Mouse (Mus musculus) embryonic facial prominence, embryonic 10.5 days (tissue): ENCODE measurements around the gene Gm6763. TPM values are rescaled to one million over a fixed set of nuclear protein-coding genes. Genes with fewer than 3 reads are reported as not detected.
"Not testable (repeated sequence)": the region's sequence is repeated elsewhere in the genome, so short reads cannot be mapped to it uniquely, and the experiment has no call there.

Experiments used
- DNase-seq: peaks from one replicate; pipeline ENCODE4 v3.0.0-alpha.2; 2017; ENCODE audit warnings: low spot score
- H3K27ac ChIP-seq: fragments of 300-500 bp; sonication (generic); replicated peaks from 2 replicates; pipeline ENCODE4 v1.5.1; 2016; ENCODE audit warnings: mild to moderate bottlenecking
- H3K27me3 ChIP-seq: fragments of 300-500 bp; sonication (generic); replicated peaks from 2 replicates; pipeline ENCODE4 v1.6.1; 2016; ENCODE audit warnings: low read depth, mild to moderate bottlenecking; ENCODE audit not compliant: poor library complexity, severe bottlenecking
- H3K36me3 ChIP-seq: fragments of 300-500 bp; sonication (generic); replicated peaks from 2 replicates; pipeline ENCODE4 v1.6.1; 2016; ENCODE audit warnings: mild to moderate bottlenecking, moderate library complexity
- H3K4me1 ChIP-seq: fragments of 300-500 bp; sonication (generic); 2 replicates; pipeline ENCODE4 v1.6.1; 2016
- H3K4me3 ChIP-seq: fragments of 300-500 bp; sonication (generic); 2 replicates; pipeline ENCODE4 v1.5.1; 2016; ENCODE audit warnings: mild to moderate bottlenecking, moderate library complexity
- H3K9me3 ChIP-seq: fragments of 300-500 bp; sonication (generic); 2 replicates; pipeline ENCODE4 v1.6.1; 2016; ENCODE audit warnings: mild to moderate bottlenecking
- WGBS: fragments of 180-500 bp; shearing (Covaris S2); methylation state at CpG from one replicate; pipeline ENCODE4 v1.1.7; 2016; 5-methylcytosine and 5-hydroxymethylcytosine counted together
- polyA plus RNA-seq: library from polyadenylated mRNA; unstranded; fragments of >200 nt; fragmentation: Nextera tagmentation; extraction: Ambion mirVana; gene quantifications from 2 replicates; pipeline ENCODE4 v1.2.1, GENCODE M21; 2016

Gene Gm6763
- not detected in 2 replicates for polyA plus RNA-seq

DNA sequence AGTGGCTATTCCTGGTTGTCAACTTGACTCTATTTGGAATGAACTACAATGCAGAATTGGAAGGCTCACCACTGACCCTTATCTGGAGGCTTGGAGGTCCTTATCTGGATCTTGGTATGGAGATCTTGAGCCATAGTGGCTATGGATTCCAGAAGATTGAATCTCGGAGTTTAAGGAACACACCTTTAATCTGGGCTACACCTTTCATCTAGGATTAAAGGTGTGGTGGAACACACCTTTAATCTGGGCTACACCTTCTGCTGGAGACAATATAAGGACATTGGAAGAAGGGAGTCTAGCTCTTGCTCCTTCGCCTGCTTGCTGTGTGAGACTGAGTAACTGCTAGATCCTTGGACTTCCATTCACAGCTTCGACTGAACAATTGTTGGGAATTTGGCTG is at the start of gene Gm6763:
TSS of gene Gm6763 (plus strand) at position 301 of the 400 bp plus-strand sequence.
- not testable (repeated sequence) for DNase-seq, H3K36me3 ChIP-seq, H3K4me3 ChIP-seq, H3K27ac ChIP-seq, H3K4me1 ChIP-seq, H3K27me3 ChIP-seq, H3K9me3 ChIP-seq
- no CpG with 5 or more reads among the region's 3 CpGs for WGBS

GRCm38 (mm10) chr10:104110044-104110443 is 41.3 kb upstream of the Gm6763 start:
- Histone ChIP-seq H3K36me3 (no peaks in the 10 kb centered on the region), H3K4me1 (no peaks in the 10 kb centered on the region), H3K27ac (no peak overlapping the region), H3K4me3 (no peak overlapping the region), H3K27me3 (no peaks in the 10 kb centered on the region), H3K9me3 (no peaks in the 10 kb centered on the region)
- DNase-seq, result no peak
- WGBS, result 88% methylated on average over 3 of the region's 3 CpGs

DNA sequence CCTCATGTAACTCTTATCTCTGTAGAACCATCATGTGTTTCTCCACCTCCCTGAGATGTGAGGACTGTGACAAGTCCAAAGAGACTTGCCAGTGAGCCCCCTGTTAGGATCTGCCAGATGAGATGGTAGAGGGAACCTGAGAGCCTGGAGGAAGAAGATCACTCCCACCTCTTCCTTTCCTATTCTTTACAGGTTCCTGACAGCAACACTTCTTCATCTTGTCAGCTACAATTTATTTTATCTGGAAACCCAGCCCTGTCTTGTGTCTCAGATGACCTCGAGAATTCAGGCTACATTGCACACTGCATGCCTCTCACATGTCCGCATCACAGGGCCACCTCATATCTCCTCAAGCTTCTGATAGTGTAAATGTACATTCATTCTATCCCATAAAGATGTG is 33.0 kb upstream of the Gm6763 start:
- no peak for DNase-seq
- Histone ChIP-seq H3K4me3 (no peak overlapping the region), H3K27me3 (no peaks in the 10 kb centered on the region), H3K4me1 (no peaks in the 10 kb centered on the region), H3K36me3 (no peaks in the 10 kb centered on the region), H3K9me3 (no peaks in the 10 kb centered on the region), H3K27ac (no peak overlapping the region)
- WGBS, result 84% methylated on average over 2 of the region's 2 CpGs

DNA sequence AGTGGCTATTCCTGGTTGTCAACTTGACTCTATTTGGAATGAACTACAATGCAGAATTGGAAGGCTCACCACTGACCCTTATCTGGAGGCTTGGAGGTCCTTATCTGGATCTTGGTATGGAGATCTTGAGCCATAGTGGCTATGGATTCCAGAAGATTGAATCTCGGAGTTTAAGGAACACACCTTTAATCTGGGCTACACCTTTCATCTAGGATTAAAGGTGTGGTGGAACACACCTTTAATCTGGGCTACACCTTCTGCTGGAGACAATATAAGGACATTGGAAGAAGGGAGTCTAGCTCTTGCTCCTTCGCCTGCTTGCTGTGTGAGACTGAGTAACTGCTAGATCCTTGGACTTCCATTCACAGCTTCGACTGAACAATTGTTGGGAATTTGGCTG is 8.6 kb upstream of the Gm6763 start, which contains the start of gene Gm21293:
TSS of gene Gm21293 (plus strand) at position 301 of the 400 bp plus-strand sequence.
- not testable (repeated sequence) for H3K4me1 ChIP-seq, H3K36me3 ChIP-seq, H3K9me3 ChIP-seq, DNase-seq, H3K27me3 ChIP-seq, H3K27ac ChIP-seq, H3K4me3 ChIP-seq
- no CpG with 5 or more reads among the region's 3 CpGs for WGBS

DNA sequence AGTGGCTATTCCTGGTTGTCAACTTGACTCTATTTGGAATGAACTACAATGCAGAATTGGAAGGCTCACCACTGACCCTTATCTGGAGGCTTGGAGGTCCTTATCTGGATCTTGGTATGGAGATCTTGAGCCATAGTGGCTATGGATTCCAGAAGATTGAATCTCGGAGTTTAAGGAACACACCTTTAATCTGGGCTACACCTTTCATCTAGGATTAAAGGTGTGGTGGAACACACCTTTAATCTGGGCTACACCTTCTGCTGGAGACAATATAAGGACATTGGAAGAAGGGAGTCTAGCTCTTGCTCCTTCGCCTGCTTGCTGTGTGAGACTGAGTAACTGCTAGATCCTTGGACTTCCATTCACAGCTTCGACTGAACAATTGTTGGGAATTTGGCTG is 8.4 kb downstream of the Gm6763 start, which contains the start of gene Gm8764:
TSS of gene Gm8764 (plus strand) at position 301 of the 400 bp plus-strand sequence.
- no CpG with 5 or more reads among the region's 3 CpGs for WGBS
- H3K4me3 ChIP-seq, result not testable (repeated sequence)

DNA sequence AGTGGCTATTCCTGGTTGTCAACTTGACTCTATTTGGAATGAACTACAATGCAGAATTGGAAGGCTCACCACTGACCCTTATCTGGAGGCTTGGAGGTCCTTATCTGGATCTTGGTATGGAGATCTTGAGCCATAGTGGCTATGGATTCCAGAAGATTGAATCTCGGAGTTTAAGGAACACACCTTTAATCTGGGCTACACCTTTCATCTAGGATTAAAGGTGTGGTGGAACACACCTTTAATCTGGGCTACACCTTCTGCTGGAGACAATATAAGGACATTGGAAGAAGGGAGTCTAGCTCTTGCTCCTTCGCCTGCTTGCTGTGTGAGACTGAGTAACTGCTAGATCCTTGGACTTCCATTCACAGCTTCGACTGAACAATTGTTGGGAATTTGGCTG is 16.9 kb downstream of the Gm6763 start, which contains the start of gene Gm21304:
TSS of gene Gm21304 (plus strand) at position 301 of the 400 bp plus-strand sequence.
- not testable (repeated sequence) for DNase-seq, H3K27ac ChIP-seq, H3K36me3 ChIP-seq, H3K9me3 ChIP-seq, H3K4me1 ChIP-seq, H3K27me3 ChIP-seq, H3K4me3 ChIP-seq
- WGBS, result no CpG with 5 or more reads among the region's 3 CpGs

More for the DNA sequence above, 8.4 kb downstream of the Gm6763 start, which contains the start of gene Gm8764:
- not testable (repeated sequence) for H3K36me3 ChIP-seq, DNase-seq, H3K27me3 ChIP-seq, H3K4me1 ChIP-seq, H3K27ac ChIP-seq, H3K9me3 ChIP-seq

DNA sequence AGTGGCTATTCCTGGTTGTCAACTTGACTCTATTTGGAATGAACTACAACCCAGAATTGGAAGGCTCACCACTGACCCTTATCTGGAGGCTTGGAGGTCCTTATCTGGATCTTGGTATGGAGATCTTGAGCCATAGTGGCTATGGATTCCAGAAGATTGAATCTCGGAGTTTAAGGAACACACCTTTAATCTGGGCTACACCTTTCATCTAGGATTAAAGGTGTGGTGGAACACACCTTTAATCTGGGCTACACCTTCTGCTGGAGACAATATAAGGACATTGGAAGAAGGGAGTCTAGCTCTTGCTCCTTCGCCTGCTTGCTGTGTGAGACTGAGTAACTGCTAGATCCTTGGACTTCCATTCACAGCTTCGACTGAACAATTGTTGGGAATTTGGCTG is 25.4 kb downstream of the Gm6763 start, which contains the start of gene Gm21312:
TSS of gene Gm21312 (plus strand) at position 301 of the 400 bp plus-strand sequence.
- H3K9me3 ChIP-seq, H3K4me1 ChIP-seq, H3K27ac ChIP-seq, H3K4me3 ChIP-seq, H3K36me3 ChIP-seq, H3K27me3 ChIP-seq, DNase-seq: not testable (repeated sequence)
- no CpG with 5 or more reads among the region's 3 CpGs for WGBS

- not testable (repeated sequence) for H3K9me3 ChIP-seq, H3K27me3 ChIP-seq, H3K36me3 ChIP-seq, H3K4me3 ChIP-seq, H3K27ac ChIP-seq, H3K4me1 ChIP-seq, DNase-seq
- no CpG with 5 or more reads among the region's 3 CpGs for WGBS
Measured at GRCm38 (mm10) chr10:104185233-104185632, 33.9 kb downstream of the Gm6763 start, which contains the start of gene Gm20765. TSS of gene Gm20765 (plus strand) at chr10:104185533.

- not testable (repeated sequence) for DNase-seq, H3K27ac ChIP-seq, H3K36me3 ChIP-seq, H3K4me1 ChIP-seq, H3K9me3 ChIP-seq, H3K27me3 ChIP-seq, H3K4me3 ChIP-seq
- no CpG with 5 or more reads among the region's 3 CpGs for WGBS
Measured at GRCm38 (mm10) chr10:104193742-104194141, 42.4 kb downstream of the Gm6763 start, which contains the start of gene Gm4340. TSS of gene Gm4340 (plus strand) at chr10:104194042.

Other genes starting within 250 kb of the Gm6763 start
- not detected in 2 replicates for gene Gm21293, start 8.5 kb upstream of the Gm6763 start, polyA plus RNA-seq
- gene Gm8764, start 8.5 kb downstream of the Gm6763 start, polyA plus RNA-seq, result not detected in 2 replicates
- not detected in 2 replicates for gene Gm21304, start 17.0 kb downstream of the Gm6763 start, polyA plus RNA-seq
- not detected in 2 replicates for gene Gm21312, start 25.5 kb downstream of the Gm6763 start, polyA plus RNA-seq
- gene Gm20765, start 34.0 kb downstream of the Gm6763 start, polyA plus RNA-seq, result not detected in 2 replicates
- gene Gm4340, start 42.5 kb downstream of the Gm6763 start, polyA plus RNA-seq, result not detected in 2 replicates